Mouse (Mus musculus) small intestine, adult 2 months (tissue): ENCODE measurements around the gene Klf9.

Experiments
- CTCF ChIP-seq: fragments of 200-500 bp; IDR thresholded peaks from 2 replicates; pipeline ENCODE4 v1.5.1; 2012; ENCODE audit warnings: low read depth, mild to moderate bottlenecking, control low read depth, inconsistent platforms, low read length, moderate library complexity, mixed read lengths; ENCODE audit not compliant: insufficient replicate concordance, insufficient read length; ENCODE audit errors: extremely low read depth
- POLR2A ChIP-seq: fragments of 200-500 bp; IDR thresholded peaks from 2 replicates; pipeline ENCODE4 v1.6.1; 2012; ENCODE audit warnings: low read depth, mild to moderate bottlenecking, control low read depth, inconsistent platforms, low read length, moderate library complexity

- TF ChIP-seq POLR2A (no peak), CTCF (no peak)
Observed at GRCm38 (mm10) chr19:23107335-23107734, 33.7 kb upstream of the Klf9 start.
